Mouse (Mus musculus) ZHBTc4 (cell line): ENCODE data around the gene Ttl.

ENCODE experiments used
- DNase-seq: peaks from one replicate; pipeline ENCODE4 v3.0.0-alpha.2; 2011; ENCODE audit warnings: low read depth, low spot score

The Ttl gene

GRCm38 (mm10) chr2:129084959-129085358 is 19.2 kb downstream of the Ttl start:
- DNase-seq = peak; percentile 51

- no peak for DNase-seq
These were observed 21.8 kb downstream of the Ttl start for GRCm38 (mm10) chr2:129087520-129087919.

DNA sequence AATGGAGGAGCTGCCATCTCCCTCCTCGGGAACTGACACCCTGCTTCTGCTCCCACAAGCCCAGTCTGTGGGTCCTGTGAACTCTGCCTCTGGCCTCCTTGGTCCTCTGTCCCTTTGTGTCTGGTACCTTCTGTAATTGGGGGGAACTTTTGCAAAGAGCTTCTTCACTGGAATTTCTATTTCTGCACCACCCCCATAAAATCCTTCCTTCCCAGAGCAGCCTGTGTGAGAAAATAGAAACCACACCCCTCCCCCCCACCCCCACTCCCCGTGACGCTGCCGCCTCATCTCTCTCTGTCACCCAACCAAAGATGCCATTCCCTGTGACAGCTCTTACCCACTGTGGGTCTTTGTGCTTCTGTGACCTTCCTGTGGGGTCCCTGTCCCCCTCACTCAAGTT is 24.6 kb downstream of the Ttl start:
- DNase-seq = no peak

- no peak for DNase-seq
These were observed 27.1 kb downstream of the Ttl start for GRCm38 (mm10) chr2:129092810-129093209.

GRCm38 (mm10) chr2:129093926-129094724 is 28.4 kb downstream of the Ttl start:
- DNase-seq = peak; percentile 21

DNA sequence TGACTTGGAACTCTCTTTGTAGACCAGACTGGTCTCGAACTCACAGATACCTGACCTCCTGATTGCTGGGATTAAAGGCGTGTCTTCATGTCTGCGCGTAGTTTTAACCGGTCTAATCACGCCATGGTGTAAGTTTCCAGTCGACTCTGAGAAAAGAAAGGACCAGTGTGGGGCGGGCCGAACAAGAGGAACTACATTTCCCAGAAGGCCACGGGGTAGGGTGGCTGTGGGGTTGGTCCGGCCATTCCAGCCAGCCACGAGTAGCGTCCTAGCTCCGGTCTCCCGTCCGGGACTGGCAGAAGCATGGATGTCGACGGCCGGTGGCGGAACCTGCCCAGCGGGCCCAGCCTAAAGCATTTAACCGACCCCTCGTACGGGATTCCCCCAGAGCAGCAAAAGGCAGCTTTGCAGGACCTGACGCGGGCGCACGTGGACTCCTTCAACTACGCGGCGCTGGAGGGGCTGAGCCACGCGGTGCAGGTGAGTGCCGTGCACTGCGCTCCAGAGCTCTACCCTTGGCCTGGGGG is 35.1 kb downstream of the Ttl start, which contains the start of gene Polr1b:
Polr1b (plus strand) TSS at position 212 of the 527 bp plus-strand sequence.
- DNase-seq = peak; percentile 97

- DNase-seq = no peak
These were observed 47.2 kb downstream of the Ttl start for GRCm38 (mm10) chr2:129112924-129113323.

DNA sequence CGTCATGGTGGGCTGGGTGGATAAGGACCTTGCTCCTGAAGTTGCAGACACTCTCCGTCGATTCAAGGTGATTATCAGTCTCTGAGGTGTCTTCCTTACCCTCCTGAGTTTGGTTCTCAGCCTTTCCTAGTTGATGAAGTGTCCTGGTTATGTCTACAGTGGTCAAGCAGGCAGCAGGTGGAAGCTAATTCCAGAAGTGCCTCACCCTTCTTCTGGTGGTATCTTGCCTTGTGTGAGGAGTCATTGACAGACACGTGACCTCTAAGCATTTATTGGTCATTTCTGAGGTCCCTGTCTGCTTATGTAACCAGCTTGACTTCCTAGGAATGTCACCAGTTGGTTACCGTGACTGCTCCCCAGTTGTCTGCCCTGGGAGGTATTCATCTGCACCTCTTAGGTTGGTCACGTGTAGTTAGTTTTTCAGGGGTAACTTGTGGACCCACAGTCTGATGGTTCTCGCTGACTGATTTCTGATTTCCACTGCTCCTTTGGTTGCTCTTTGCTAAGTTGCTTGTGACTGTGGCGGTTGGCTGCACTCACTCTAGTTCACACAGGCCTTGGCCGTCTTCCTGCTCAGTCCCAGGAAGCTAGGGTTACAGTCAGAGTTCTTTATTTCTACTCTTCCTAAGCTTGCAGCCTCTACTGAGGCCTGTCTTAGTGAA is 50.1 kb downstream of the Ttl start:
- DNase-seq = no peak

DNA sequence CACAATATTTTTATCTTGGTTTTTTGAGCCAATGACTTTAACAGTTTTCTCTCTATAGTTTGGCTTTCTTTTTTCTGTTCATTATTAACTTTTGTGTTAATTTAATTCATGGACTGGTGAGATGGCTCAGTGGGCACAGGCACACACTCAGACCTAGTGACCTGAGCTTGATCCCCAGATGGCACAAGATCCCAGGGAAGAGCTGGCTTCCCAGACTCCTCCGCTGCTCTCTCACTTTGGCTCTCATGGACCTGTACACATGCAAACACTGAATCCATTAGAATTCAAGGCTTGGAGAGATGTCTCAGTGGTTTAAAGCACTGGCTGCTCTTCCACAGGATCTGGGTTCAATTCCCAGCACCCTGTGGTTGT is 50.6 kb downstream of the Ttl start:
- DNase-seq = no peak

DNA sequence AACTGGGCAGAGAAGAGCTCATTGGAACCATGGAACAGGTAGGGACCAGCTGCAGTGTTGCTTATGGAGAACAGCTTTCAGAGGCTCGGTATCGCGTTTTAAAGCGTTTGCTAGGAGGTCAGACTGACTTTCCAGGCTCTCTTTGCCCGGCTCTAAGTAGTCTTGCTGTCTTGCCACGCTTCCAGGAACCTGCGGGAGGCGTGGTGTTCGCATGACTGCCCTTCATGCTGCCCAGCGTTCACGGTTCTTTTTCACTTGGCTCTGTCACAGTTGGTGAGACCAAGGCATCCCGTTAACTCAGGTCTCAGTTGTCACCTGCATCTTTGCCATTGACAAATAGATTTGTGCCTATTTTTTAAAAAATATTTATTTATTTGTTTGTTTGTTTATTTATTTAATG is 52.3 kb downstream of the Ttl start:
- DNase-seq = no peak

DNA sequence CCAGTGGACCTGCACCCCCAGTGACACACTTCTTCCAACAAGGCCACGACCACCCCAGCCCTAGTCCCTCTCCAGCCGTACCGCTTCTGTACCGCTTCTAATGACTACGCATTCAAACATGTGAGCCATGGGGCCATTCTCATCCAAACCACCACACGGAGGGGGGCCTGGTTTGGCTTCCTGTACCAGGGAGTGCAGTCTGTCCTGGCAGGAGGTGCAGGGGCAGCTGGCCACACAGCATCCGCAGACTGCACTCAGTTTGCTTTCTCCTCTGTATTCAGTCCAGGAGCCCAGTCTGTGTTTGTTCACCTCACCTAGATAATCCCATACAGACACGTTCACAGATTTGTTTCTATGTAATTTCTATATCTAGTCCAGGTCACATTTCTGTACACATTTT is 56.2 kb downstream of the Ttl start:
- no peak for DNase-seq

DNA sequence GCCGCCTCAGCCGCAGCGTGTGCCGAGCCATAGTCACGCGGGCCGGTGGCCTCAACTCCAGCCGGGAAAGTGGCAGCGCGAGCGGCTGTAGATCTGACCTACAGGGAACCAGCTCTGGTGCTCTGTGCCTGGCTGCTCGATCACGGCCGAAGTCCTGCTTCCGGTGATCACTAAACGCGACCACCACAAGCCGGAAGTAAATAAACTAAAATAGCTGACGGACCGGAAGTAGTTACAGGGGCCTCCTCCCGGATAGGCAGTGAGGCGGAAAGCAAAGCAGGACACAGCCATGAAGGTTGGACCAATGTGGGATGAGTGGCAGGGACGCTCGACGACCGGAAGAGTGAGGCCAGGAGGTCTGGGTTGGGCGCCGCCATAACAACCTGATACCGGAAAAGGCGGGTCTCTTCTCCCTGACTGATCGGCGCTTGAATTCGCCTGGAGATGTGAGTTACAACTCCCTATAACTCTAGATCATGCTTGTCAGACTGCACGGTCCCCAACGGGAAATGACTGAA is 63.7 kb downstream of the Ttl start, which contains the start of gene Chchd5:
Chchd5 (plus strand) TSS at position 289 of the 518 bp plus-strand sequence.
- peak; percentile 99 for DNase-seq

DNA sequence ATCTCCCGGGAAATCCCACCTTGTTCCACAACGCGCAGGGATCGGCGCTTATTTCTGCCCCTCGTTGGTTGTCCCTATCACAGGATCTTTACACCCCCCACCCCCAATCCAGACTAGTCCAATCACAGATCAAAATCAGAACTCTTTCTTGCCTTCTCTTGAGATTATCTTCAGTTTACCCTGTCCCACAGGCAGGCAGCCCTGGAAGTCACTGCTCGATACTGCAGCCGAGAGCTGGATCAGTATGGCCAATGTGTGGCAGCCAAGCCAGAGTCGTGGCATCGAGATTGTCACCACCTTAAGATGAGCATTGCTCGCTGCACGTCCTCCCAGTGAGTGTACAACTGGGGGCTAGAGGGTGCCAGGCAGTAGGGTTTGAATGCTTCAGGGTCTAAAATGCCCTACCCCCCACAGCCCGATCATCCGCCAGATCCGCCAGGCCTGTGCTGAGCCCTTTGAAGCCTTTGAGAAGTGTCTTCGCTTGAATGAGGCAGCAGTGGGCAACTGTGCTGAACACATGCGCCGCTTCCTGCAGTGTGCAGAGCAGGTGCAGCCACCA is 64.3 kb downstream of the Ttl start:
- DNase-seq = peak; percentile 38

GRCm38 (mm10) chr2:129130776-129131175 is 65.0 kb downstream of the Ttl start:
- no peak for DNase-seq

GRCm38 (mm10) chr2:129132231-129132630 is 66.5 kb downstream of the Ttl start:
- peak; percentile 42 for DNase-seq

GRCm38 (mm10) chr2:129133006-129133805 is 67.5 kb downstream of the Ttl start:
- DNase-seq = no peak

GRCm38 (mm10) chr2:129139906-129140305 is 74.2 kb downstream of the Ttl start:
- DNase-seq = no peak
